Mouse (Mus musculus): ENCODE results near the gene Srprb.

DNA sequence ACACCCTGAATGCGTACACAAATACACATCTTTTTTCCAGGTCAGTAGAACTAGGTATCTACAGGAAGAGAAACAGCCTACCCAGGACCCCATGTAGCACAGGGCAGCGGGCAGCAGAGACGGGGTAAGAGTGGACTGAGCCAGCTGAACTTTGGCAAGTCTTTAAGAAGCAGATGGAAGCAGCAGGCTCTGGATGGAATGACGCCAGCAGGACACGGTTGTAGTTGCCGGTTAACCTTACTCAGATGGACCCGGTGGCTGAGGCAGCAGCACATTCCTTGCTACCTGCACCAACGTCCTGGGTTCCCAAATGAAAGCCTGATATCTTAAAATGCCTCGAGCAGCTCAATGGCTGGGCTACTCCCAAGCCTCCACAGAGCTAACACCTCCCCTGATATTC, 15.2 kb downstream of the Srprb start:
- TF ChIP-seq GATA1 (IDR thresholded peaks at IDR 0.05; ENCODE audit: borderline replicate concordance, low read length) (no peak), FLI1 (IDR thresholded peaks at IDR 0.05; ENCODE audit: low read length) (no peak)
